Mouse (Mus musculus) granulocyte monocyte progenitor cell, adult 5-6 weeks (primary cell): ENCODE data around the gene Amn1. TPM values are rescaled to one million over a fixed set of nuclear protein-coding genes. Genes with fewer than 3 reads are reported as not detected.
A peak's percentile ranks its signal among the peaks of the same experiment; 100 is the strongest.
"Not testable (repeated sequence)": the region's sequence is repeated elsewhere in the genome, so short reads cannot be mapped to it uniquely, and the experiment has no call there.

Source experiments
- ATAC-seq: replicated peaks from 2 replicates; pipeline ENCODE4 v1.8.0; 2016; ENCODE audit warnings: mild to moderate bottlenecking, moderate TSS enrichment, inconsistent platforms; ENCODE audit not compliant: poor library complexity, severe bottlenecking
- total RNA-seq, 2 experiments: library from RNA; stranded (forward) in 1 of 2; stranded (reverse) in 1 of 2; fragments of 200-712, 200-1000 nt in 1 of 2; fragments of >200 nt in 1 of 2; fragmentation: Nextera tagmentation in 1 of 2; gene quantifications; 2 replicates each; pipeline ENCODE4 v1.2.3; 2014 to 2017

The Amn1 gene
- total RNA-seq, 2 experiments from 2014 or later, result 6.1 to 10.1 TPM

- ATAC-seq, result no peak
These were observed 33.3 kb downstream of the Amn1 start for GRCm38 (mm10) chr6:149155031-149155841.

GRCm38 (mm10) chr6:149154116-149155030 lies 34.1 kb downstream of the Amn1 start:
- no peak for ATAC-seq

- ATAC-seq, result no peak
These were observed 34.9 kb downstream of the Amn1 start for GRCm38 (mm10) chr6:149153473-149154115.

- no peak for ATAC-seq
These were observed 36.4 kb downstream of the Amn1 start for GRCm38 (mm10) chr6:149152119-149152518.

- no peak for ATAC-seq
These were observed 39.9 kb downstream of the Amn1 start for GRCm38 (mm10) chr6:149148436-149149229.

- no peak for ATAC-seq
These were observed 43.4 kb downstream of the Amn1 start for GRCm38 (mm10) chr6:149145143-149145542.

- peak; percentile 93 for ATAC-seq
These were observed 46.9 kb downstream of the Amn1 start for GRCm38 (mm10) chr6:149141393-149142173.

GRCm38 (mm10) chr6:149139471-149139870 lies 49.0 kb downstream of the Amn1 start, which contains the start of gene Etfbkmt:
Etfbkmt (plus strand) TSS chr6:149139849.
- ATAC-seq, result no peak

- peak; percentile 26; the same call in 1 of the 2 replicates for ATAC-seq
These were observed 49.5 kb downstream of the Amn1 start for GRCm38 (mm10) chr6:149139011-149139410.

- no peak for ATAC-seq
These were observed 50.6 kb downstream of the Amn1 start for GRCm38 (mm10) chr6:149137936-149138335.

GRCm38 (mm10) chr6:149135631-149136030 lies 52.9 kb downstream of the Amn1 start:
- no peak for ATAC-seq

GRCm38 (mm10) chr6:149134391-149135150 lies 53.9 kb downstream of the Amn1 start:
- no peak for ATAC-seq

GRCm38 (mm10) chr6:149132311-149133077 lies 56.0 kb downstream of the Amn1 start:
- peak; percentile 100 for ATAC-seq

- no peak for ATAC-seq
These were observed 57.4 kb downstream of the Amn1 start for GRCm38 (mm10) chr6:149131111-149131510.

GRCm38 (mm10) chr6:149129870-149130269 lies 58.6 kb downstream of the Amn1 start, which contains the start of gene Gm10203:
Gm10203 (plus strand) TSS chr6:149130170.
- ATAC-seq, result not testable (repeated sequence)

GRCm38 (mm10) chr6:149126675-149127074 lies 61.8 kb downstream of the Amn1 start:
- ATAC-seq, result peak; percentile 89

GRCm38 (mm10) chr6:149123042-149123441 lies 65.5 kb downstream of the Amn1 start:
- no peak for ATAC-seq
